Mouse (Mus musculus) liver, embryonic 16.5 days (tissue): ENCODE data around the gene Cops2. TPM values are rescaled to one million over a fixed set of nuclear protein-coding genes. Genes with fewer than 3 reads are reported as not detected.

Source experiments
- ATAC-seq: fragments of 200-750 bp; cut with Nextera tagmentation; 2 replicates; pipeline ENCODE4 v1.8.0; 2017; ENCODE audit warnings: low read depth, mild to moderate bottlenecking, moderate number of reproducible peaks, moderate library complexity
- H3K27ac ChIP-seq: fragments of 300-500 bp; sonication (generic); 2 replicates; pipeline ENCODE4 v1.5.1; 2014; ENCODE audit warnings: mild to moderate bottlenecking, low read length
- H3K27me3 ChIP-seq: fragments of 300-500 bp; sonication (generic); 2 replicates; pipeline ENCODE4 v1.6.1; 2014; ENCODE audit warnings: low read depth, low read length, mixed read lengths; ENCODE audit not compliant: control insufficient read depth, insufficient read depth
- H3K36me3 ChIP-seq: fragments of 300-500 bp; sonication (generic); 2 replicates; pipeline ENCODE4 v1.6.1; 2014; ENCODE audit warnings: mild to moderate bottlenecking; ENCODE audit not compliant: control insufficient read depth, insufficient read depth
- H3K4me1 ChIP-seq: fragments of 300-500 bp; sonication (generic); 2 replicates; pipeline ENCODE4 v1.6.1; 2014; ENCODE audit warnings: low read depth, low read length, mixed read lengths; ENCODE audit not compliant: control insufficient read depth
- H3K4me2 ChIP-seq: fragments of 300-500 bp; sonication (generic); 2 replicates; pipeline ENCODE4 v1.6.1; 2014; ENCODE audit warnings: low read depth, low read length, mixed read lengths
- H3K4me3 ChIP-seq: fragments of 300-500 bp; sonication (generic); 2 replicates; pipeline ENCODE4 v1.5.1; 2014; ENCODE audit warnings: low read depth, mild to moderate bottlenecking, low read length
- H3K9ac ChIP-seq: fragments of 300-500 bp; sonication (generic); 2 replicates; pipeline ENCODE4 v1.6.1; 2014; ENCODE audit warnings: low read depth, low read length
- H3K9me3 ChIP-seq: fragments of 300-500 bp; sonication (generic); replicated peaks from 2 replicates; pipeline ENCODE4 v1.6.1; 2016; ENCODE audit warnings: low read length; ENCODE audit not compliant: control insufficient read depth
- WGBS: fragments of 180-500 bp; shearing (Covaris S2); extraction: QIAGEN DNeasy Blood & Tissue Kit; methylation state at CpG from one replicate; pipeline ENCODE4 v1.1.7; 2014; ENCODE audit not compliant: insufficient replicate concordance; 5-methylcytosine and 5-hydroxymethylcytosine counted together
- polyA plus RNA-seq: library from polyadenylated mRNA; unstranded; fragments of >200 nt; fragmentation: Nextera tagmentation; extraction: Ambion mirVana; gene quantifications from 2 replicates; pipeline ENCODE4 v1.2.1, GENCODE M21; 2015

Gene Cops2
- polyA plus RNA-seq, 1 experiment from 2014 or later, result 35.6 TPM

GRCm38 (mm10) chr2:125781978-125782718, 76.8 kb downstream of the Cops2 start:
- H3K4me1 ChIP-seq, result peaks cover 17% of the 10 kb centered on the region
- no peak for ATAC-seq
- WGBS, result 2% methylated on average over 44 of the region's 44 CpGs

DNA sequence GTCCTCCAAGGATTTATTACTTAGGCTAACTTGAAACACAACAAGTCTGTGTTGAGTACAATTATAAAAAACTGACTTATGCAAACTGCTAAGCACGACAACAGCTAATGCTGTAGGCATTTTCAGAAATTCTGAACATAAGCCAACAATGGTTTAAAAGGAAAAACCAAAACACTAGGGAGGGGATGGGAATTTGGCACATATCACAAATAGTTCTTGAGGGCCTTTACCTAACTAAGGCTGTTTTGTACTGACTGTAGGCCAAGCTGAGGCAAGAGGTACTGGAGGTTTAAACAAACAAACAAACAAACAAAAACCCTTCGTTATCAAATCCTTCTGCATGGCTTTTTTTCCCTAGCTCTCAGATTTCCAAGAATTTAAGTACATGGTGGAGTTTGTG, 77.9 kb downstream of the Cops2 start:
- H3K27me3 ChIP-seq, result no peaks in the 10 kb centered on the region
- H3K4me3 ChIP-seq, result no peak overlapping the region
- no peaks in the 10 kb centered on the region for H3K9me3 ChIP-seq
- WGBS, result 61% methylated on average over 2 of the region's 2 CpGs
- H3K9ac ChIP-seq, result no peak overlapping the region
- no peak overlapping the region for H3K27ac ChIP-seq
- ATAC-seq, result no peak
- H3K4me1 ChIP-seq, result peaks cover 17% of the 10 kb centered on the region
- peak overlapping the region; percentile 73; the same call in 1 of the 2 replicates for H3K4me2 ChIP-seq
- H3K36me3 ChIP-seq, result no peaks in the 10 kb centered on the region

More at GRCm38 (mm10) chr2:125781978-125782718, 76.8 kb downstream of the Cops2 start:
- Histone ChIP-seq H3K4me3 (peak overlapping the region; percentile 96), H3K36me3 (no peaks in the 10 kb centered on the region), H3K27ac (peak overlapping the region; percentile 71; the same call in 1 of the 2 replicates), H3K9ac (peak overlapping the region; percentile 96), H3K9me3 (no peaks in the 10 kb centered on the region), H3K4me2 (peak overlapping the region; percentile 73), H3K27me3 (no peaks in the 10 kb centered on the region)

Other genes starting within 250 kb of the Cops2 start
- 4.2 and 4.4 TPM in 2 replicates for gene Cep152, start 234.0 kb downstream of the Cops2 start, polyA plus RNA-seq
- gene Eid1, start 186.0 kb downstream of the Cops2 start, polyA plus RNA-seq, result 34.2 and 34.7 TPM in 2 replicates
- 0.64 and 0.77 TPM in 2 replicates for gene Shc4, start 135.0 kb downstream of the Cops2 start, polyA plus RNA-seq
- 5.3 and 5.4 TPM in 2 replicates for gene Secisbp2l, start 76.3 kb downstream of the Cops2 start, polyA plus RNA-seq
- 8.4 and 9.4 TPM in 2 replicates for gene Galk2, start within 50 bp of the Cops2 start, polyA plus RNA-seq
- gene Fgf7, start 175.5 kb upstream of the Cops2 start, polyA plus RNA-seq, result 0.06 and 0.11 TPM in 2 replicates